Mouse (Mus musculus) ovary, postnatal 10 days (tissue): ENCODE measurements around the gene Fxyd7.

Experiments used
- DNase-seq: peaks from one replicate; pipeline ENCODE4 v3.0.0; 2022; ENCODE audit warnings: low spot score

Gene Fxyd7

GRCm38 (mm10) chr7:31051321-31052021, at the start of gene Fxyd7:
Gene Fxyd7 (minus strand): TSS chr7:31051467.
- DNase-seq: no peak

GRCm38 (mm10) chr7:31100786-31101185, 49.5 kb upstream of the Fxyd7 start:
- DNase-seq: no peak

GRCm38 (mm10) chr7:31099612-31099982, 48.3 kb upstream of the Fxyd7 start:
- DNase-seq: no peak

- no peak for DNase-seq
Observed at GRCm38 (mm10) chr7:31098697-31099611, 47.7 kb upstream of the Fxyd7 start.

GRCm38 (mm10) chr7:31097583-31098248, 46.4 kb upstream of the Fxyd7 start:
- DNase-seq: peak; percentile 72

GRCm38 (mm10) chr7:31096892-31097564, 45.8 kb upstream of the Fxyd7 start:
- no peak for DNase-seq

GRCm38 (mm10) chr7:31094774-31095501, 43.7 kb upstream of the Fxyd7 start:
- no peak for DNase-seq

- DNase-seq: no peak
Observed at GRCm38 (mm10) chr7:31089721-31090120, 38.5 kb upstream of the Fxyd7 start.

GRCm38 (mm10) chr7:31088206-31088605, 36.9 kb upstream of the Fxyd7 start:
- DNase-seq: no peak

GRCm38 (mm10) chr7:31087262-31087661, 36.0 kb upstream of the Fxyd7 start:
- DNase-seq: no peak

GRCm38 (mm10) chr7:31086175-31086755, 35.0 kb upstream of the Fxyd7 start:
- no peak for DNase-seq

- no peak for DNase-seq
Observed at GRCm38 (mm10) chr7:31085171-31085570, 33.9 kb upstream of the Fxyd7 start.

- DNase-seq: no peak
Observed at GRCm38 (mm10) chr7:31084140-31084539, 32.9 kb upstream of the Fxyd7 start.

GRCm38 (mm10) chr7:31082831-31083588, 31.7 kb upstream of the Fxyd7 start:
- DNase-seq: no peak

- DNase-seq: no peak
Observed at GRCm38 (mm10) chr7:31082106-31082505, 30.8 kb upstream of the Fxyd7 start.

GRCm38 (mm10) chr7:31081106-31081505, 29.8 kb upstream of the Fxyd7 start:
- DNase-seq: no peak

- DNase-seq: no peak
Observed at GRCm38 (mm10) chr7:31080611-31081010, 29.3 kb upstream of the Fxyd7 start.

- no peak for DNase-seq
Observed at GRCm38 (mm10) chr7:31079670-31080069, 28.4 kb upstream of the Fxyd7 start.

GRCm38 (mm10) chr7:31077885-31078445, 26.7 kb upstream of the Fxyd7 start:
- DNase-seq: no peak

GRCm38 (mm10) chr7:31077470-31077869, 26.2 kb upstream of the Fxyd7 start:
- DNase-seq: no peak
